Mouse (Mus musculus): ENCODE measurements around the gene Acsl3. TPM values are rescaled to one million over a fixed set of nuclear protein-coding genes. Genes with fewer than 3 reads are reported as not detected.

Acsl3 gene
- total RNA-seq (2022), result 10 to 100 TPM; 28.5 to 36.8 (median 34.4) TPM

GRCm38 (mm10) chr1:78657671-78658440 lies at the start of gene Acsl3, which contains the start of gene Utp14b:
Gene Acsl3, plus strand, starts transcription at chr1:78657825.
Gene Utp14b, plus strand, starts transcription at chr1:78658038.
- peak; percentile 95 for DNase-seq

- DNase-seq, result no peak
These were observed 48.3 kb upstream of the Acsl3 start for GRCm38 (mm10) chr1:78609134-78609907.

GRCm38 (mm10) chr1:78611039-78611438 lies 46.6 kb upstream of the Acsl3 start:
- DNase-seq, result no peak

- DNase-seq, result no peak
These were observed 44.7 kb upstream of the Acsl3 start for GRCm38 (mm10) chr1:78612959-78613358.

GRCm38 (mm10) chr1:78624352-78624751 lies 33.3 kb upstream of the Acsl3 start:
- DNase-seq, result no peak

GRCm38 (mm10) chr1:78634486-78634885 lies 23.1 kb upstream of the Acsl3 start:
- DNase-seq, result no peak

GRCm38 (mm10) chr1:78640871-78641270 lies 16.8 kb upstream of the Acsl3 start:
- no peak for DNase-seq

GRCm38 (mm10) chr1:78641791-78642190 lies 15.8 kb upstream of the Acsl3 start:
- DNase-seq, result no peak

- no peak for DNase-seq
These were observed 15.4 kb upstream of the Acsl3 start for GRCm38 (mm10) chr1:78642197-78642596.

GRCm38 (mm10) chr1:78647317-78647885 lies 10.2 kb upstream of the Acsl3 start:
- DNase-seq, result no peak

GRCm38 (mm10) chr1:78649269-78650061 lies 8.2 kb upstream of the Acsl3 start:
- no peak for DNase-seq

- DNase-seq, result peak; percentile 65
These were observed 1.2 kb upstream of the Acsl3 start for GRCm38 (mm10) chr1:78656472-78656871.

- DNase-seq, result no peak
These were observed 500 bp upstream of the Acsl3 start for GRCm38 (mm10) chr1:78657021-78657629.

- DNase-seq, result no peak
These were observed 1.0 kb downstream of the Acsl3 start for GRCm38 (mm10) chr1:78658441-78659269.

GRCm38 (mm10) chr1:78659270-78659823 lies 1.7 kb downstream of the Acsl3 start:
- no peak for DNase-seq

GRCm38 (mm10) chr1:78664326-78664725 lies 6.7 kb downstream of the Acsl3 start:
- DNase-seq, result no peak

GRCm38 (mm10) chr1:78665954-78666499 lies 8.4 kb downstream of the Acsl3 start:
- DNase-seq, result no peak

GRCm38 (mm10) chr1:78666585-78666984 lies 9.0 kb downstream of the Acsl3 start:
- no peak for DNase-seq

GRCm38 (mm10) chr1:78682291-78682690 lies 24.7 kb downstream of the Acsl3 start:
- no peak for DNase-seq

- DNase-seq, result no peak
These were observed 26.5 kb downstream of the Acsl3 start for GRCm38 (mm10) chr1:78684128-78684527.
